Mouse (Mus musculus): ENCODE results near the gene Rchy1.
"Not testable (repeated sequence)": the region's sequence is repeated elsewhere in the genome, so short reads cannot be mapped to it uniquely, and the experiment has no call there.

Rchy1 gene

GRCm38 (mm10) chr5:91959986-91960385, 2.9 kb downstream of the Rchy1 start:
- no peak for DNase-seq

GRCm38 (mm10) chr5:91959096-91959495, 3.8 kb downstream of the Rchy1 start:
- no peak for DNase-seq

GRCm38 (mm10) chr5:91956991-91957760, 5.7 kb downstream of the Rchy1 start:
- DNase-seq: no peak

GRCm38 (mm10) chr5:91951404-91951803, 11.5 kb downstream of the Rchy1 start:
- peak; percentile 53 for DNase-seq

- DNase-seq: no peak
These were observed 13.4 kb downstream of the Rchy1 start for GRCm38 (mm10) chr5:91949441-91949840.

- no peak for DNase-seq
These were observed 15.9 kb downstream of the Rchy1 start for GRCm38 (mm10) chr5:91947008-91947407.

GRCm38 (mm10) chr5:91945609-91946008, 17.3 kb downstream of the Rchy1 start:
- not testable (repeated sequence) for DNase-seq

GRCm38 (mm10) chr5:91913231-91913630, 49.6 kb downstream of the Rchy1 start:
- no peak for DNase-seq

GRCm38 (mm10) chr5:91911384-91912106, 51.3 kb downstream of the Rchy1 start:
- DNase-seq: peak; percentile 18

GRCm38 (mm10) chr5:91910616-91911015, 52.3 kb downstream of the Rchy1 start:
- DNase-seq: no peak

GRCm38 (mm10) chr5:91909010-91909620, 53.8 kb downstream of the Rchy1 start:
- DNase-seq: no peak
